Mouse (Mus musculus) left cerebral cortex, adult 11 months (tissue): ENCODE measurements around the gene Kcnip2.

Experiments
- DNase-seq: peaks from one replicate; pipeline ENCODE4 v3.0.0; 2022; ENCODE audit warnings: low spot score

The Kcnip2 gene

DNA sequence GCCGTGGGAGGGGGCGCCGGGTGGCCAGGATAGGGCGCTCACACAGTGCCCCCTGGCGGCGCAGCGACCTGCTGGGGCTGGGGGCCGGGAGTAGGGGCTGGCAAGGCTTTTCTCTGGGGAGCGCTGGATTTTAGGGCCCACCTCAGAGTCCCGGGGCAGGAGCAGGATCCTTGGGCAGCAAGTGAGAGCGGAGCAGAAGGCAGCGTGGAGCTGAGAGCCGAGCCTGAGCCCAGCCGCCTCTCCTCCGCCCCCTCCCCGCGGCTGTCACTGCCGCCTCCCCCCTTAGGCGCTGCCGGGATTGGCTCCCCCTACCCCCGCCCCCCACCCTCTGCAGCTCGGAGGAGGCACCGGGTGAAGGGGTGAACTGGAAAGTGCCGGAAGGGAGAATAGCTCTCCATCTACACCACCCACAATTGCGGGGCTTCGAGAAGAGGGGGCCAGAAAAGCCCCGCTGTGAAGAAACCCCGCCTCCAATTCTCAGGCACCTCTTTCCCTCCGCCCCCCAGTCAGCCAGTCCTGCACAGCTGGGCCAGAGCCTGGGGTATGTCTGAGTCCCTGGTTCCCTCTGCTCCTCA lies at the start of gene Kcnip2:
Gene Kcnip2 (minus strand): TSS at position 231 of the 575 bp plus-strand sequence.
- DNase-seq: no peak

GRCm38 (mm10) chr19:45855284-45855920 lies 39.5 kb upstream of the Kcnip2 start:
- DNase-seq: no peak

DNA sequence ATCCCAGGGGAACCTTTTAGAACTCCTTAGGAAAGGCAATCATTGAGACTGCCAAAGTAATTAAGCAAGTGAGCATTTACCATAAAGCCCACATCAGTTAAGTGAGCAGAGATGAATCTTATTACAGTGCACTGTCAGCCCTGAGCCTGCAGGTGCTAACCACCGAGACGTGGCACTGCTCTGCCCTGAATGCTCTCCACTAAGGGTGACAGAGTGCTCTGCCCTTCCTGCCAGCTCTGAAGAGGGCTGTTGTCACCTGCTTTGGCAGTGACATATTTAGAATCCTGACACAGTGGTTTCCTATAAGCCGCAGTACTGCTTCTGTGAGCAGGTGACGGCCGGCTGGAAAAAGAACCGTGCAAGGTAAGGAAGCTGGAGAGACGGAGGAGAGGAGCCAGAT lies 38.7 kb upstream of the Kcnip2 start:
- DNase-seq: no peak

DNA sequence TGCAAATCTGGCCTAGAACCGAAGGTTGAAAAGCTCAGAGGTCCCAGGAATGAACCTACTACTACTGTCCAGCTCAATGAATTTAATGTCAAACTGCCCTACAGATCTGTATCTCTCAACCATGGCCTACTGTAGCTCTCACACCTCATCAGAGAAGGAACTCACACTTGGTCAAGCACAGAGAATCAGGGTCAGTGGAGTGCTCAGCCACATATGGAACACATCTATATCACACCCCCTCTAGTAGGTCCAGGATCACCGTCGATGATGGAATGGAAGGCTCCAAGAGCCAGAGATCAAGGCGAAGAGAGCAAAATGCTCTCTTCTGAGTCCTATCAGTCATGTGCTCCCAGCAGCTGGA lies 31.9 kb upstream of the Kcnip2 start:
- DNase-seq: no peak

DNA sequence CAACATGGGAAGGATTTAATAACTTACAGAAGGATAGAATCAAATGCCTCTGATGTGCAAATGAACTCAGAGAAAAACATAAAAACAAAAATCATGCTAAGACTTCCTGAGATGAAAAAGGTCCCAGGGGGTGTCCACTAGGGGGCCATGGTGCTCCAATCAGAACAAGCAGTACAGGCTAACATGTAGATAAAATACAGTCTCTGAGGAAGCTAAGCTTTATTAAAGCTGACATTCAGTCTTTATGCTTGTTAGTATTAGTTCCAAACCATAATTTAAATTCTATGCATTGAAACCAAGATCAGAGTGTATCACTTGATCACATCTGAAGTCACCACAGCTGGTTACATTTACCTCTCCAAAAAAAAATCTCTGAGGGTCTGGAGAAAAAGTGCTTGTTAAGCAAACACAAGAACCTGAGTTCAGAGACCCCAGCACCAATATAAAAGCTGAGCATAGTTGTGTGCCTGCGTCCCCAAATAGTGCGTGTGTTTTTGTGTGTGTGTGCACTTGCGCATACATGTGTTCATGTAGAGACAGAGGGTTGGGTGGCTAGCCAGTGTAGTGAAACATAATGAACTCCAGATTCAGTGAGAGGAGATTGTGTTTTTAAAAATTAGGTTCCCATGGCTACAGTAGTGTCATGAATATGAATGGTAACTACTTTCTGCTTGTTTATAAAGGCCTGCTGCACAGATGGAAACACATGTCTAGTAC lies 31.3 kb upstream of the Kcnip2 start:
- no peak for DNase-seq

GRCm38 (mm10) chr19:45844209-45844608 lies 28.3 kb upstream of the Kcnip2 start:
- DNase-seq: no peak

DNA sequence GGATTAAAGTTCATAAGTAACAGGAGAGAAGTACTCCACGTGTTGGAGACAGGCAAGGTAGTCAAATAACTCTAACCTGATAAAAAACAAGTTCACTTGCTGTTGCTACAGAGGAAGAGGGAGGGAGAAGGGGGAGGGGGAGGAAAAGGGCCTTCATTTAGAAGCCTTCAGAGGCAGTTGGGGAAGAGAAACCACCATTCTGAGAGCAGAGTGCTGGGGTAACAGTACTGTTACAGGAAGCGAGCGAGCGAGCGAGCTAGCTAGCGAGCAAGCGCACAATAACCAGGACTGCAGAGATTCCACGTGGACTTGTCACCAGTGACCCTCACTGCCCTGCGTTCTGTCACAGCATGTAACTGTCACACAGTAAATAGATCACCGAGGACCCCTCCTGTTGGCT lies 27.6 kb upstream of the Kcnip2 start:
- DNase-seq: no peak

GRCm38 (mm10) chr19:45837050-45837994 lies 21.5 kb upstream of the Kcnip2 start:
- DNase-seq: no peak

DNA sequence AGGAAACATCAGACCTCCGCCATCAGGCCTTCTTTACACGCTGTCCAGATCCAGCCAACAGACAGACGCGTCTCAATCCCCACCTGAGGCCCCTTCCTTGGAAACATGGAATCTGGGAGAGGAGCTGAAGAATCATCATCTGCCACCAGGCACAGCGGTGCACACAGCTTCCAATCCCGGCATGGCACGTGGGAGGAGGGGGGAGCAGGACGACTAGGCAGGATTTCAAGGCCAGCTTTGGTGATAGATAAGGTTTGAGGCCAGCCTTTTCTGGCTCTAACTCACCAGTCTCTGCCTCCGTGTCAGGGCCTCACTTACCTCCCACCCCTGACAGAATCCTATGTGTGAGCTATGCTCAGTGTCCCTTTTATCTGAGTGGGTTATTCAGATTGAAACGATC lies 19.6 kb upstream of the Kcnip2 start:
- no peak for DNase-seq

DNA sequence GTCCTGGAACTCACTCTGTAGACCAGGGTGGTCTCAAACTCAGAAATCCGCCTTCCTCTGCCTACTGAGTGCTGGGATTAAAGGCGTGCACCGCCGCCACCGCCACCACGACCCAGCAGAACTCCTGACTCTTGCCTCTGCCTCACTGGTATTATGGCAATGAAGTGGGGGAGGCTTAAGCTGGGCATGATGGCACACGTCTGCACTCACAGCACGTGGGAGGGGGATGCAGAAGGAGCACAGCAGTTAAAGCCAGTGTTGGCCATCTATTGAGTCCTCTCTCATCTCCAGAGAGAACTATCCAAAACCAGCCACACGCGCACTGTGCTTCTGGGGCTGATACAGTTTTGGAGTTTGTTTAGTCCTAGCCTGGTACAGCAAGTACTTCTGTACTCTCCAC lies 17.8 kb upstream of the Kcnip2 start:
- no peak for DNase-seq

DNA sequence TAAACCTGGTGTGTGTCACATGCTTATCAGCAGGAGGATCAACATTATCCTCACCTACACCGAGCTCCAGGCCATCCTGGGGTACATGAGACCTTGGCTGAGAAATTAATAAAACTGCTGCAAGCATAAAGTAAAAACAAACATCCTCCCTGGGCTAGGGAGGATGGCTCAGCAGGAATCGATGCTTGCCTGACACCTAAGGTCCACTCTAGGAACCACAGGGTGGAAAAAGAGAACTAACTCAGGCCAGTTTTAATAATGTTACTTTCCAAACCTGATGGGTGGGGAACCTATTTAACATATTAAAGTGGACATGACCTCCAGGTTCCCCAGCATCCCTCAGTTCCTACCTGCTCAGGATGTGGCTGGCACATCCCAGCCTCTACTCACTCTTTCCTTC lies 14.8 kb upstream of the Kcnip2 start:
- no peak for DNase-seq

DNA sequence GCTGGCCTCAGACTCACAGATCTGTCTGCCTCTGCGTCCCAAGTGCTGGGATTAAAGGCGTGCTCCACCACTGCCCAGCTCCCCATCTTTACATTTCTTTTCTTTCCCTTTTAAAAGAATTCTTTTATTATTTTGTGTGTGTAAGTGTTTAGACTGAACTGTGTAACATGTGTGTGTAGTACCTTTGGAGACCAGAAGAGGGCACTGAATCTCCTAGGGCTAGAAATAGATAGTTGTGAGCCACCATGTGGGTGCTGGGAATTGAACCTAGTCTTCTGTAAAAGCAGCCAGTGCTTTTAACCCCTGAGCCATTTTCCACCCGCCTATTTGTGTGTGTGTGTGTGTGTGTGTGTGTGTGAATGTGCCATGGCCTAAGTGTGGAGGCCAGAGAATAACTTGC lies 11.9 kb upstream of the Kcnip2 start:
- no peak for DNase-seq

GRCm38 (mm10) chr19:45827125-45827524 lies 11.3 kb upstream of the Kcnip2 start:
- no peak for DNase-seq

GRCm38 (mm10) chr19:45826146-45826545 lies 10.3 kb upstream of the Kcnip2 start:
- DNase-seq: no peak

GRCm38 (mm10) chr19:45821832-45822231 lies 6.0 kb upstream of the Kcnip2 start:
- DNase-seq: no peak

- no peak for DNase-seq
Observed at GRCm38 (mm10) chr19:45817816-45818490, 2.1 kb upstream of the Kcnip2 start.

DNA sequence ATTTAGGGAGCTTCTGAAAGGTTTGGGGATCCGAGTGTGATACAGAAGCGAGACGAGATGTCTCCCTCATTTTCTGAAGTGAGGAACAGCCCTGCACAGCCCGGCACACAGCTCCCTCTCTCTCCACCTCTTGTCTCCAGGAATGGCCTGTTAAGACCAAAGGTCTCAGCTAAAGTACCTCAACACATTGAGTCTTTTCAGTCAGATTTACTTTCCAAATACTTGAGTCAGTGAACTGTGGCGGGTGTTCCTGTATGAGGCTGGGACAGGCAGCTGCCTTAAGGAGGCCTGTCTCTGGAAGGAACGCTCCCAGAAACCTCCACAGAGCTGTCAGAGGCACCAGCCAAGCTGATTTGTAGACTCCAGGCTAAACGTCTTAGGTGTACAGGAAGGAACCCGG lies 866 bp upstream of the Kcnip2 start:
- DNase-seq: no peak

DNA sequence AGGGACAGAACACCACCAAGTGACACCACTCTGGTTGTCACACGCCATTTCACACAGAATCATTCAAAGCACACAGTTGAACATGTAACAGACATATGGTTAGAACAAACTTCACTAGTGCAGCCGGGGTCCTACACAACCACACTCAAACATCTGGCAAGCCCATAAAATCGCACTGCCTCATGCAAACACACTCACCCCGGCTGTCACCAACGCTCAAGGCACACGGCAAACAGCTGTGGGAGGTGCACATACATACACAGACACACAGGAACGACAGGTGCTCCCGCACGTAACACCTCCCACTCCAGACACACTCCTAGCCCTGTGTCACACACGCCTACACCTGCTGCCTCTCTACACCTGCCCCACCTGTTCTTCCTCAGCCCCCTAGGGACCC lies 691 bp downstream of the Kcnip2 start:
- DNase-seq: peak; percentile 34

DNA sequence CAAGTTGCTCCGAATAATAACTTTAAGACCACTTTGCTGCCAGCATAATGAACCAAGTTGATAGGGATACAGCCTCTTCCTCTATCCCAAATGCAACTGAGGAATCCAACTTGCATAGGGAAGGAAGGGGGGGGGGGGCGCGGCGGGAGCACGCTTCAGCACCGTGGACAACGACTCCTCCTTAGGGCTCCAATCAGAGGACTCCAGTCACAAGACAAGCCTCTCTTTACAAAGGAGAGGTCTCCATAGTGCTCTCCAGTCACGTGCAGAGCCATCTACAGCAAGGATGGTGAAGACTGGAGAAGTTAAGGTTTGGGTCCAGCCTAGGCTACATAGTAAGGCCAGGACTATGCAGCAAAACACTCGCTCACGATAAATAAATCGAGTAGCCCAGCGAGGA lies 2.1 kb downstream of the Kcnip2 start:
- no peak for DNase-seq

GRCm38 (mm10) chr19:45813263-45813662 lies 2.6 kb downstream of the Kcnip2 start:
- peak; percentile 81 for DNase-seq

DNA sequence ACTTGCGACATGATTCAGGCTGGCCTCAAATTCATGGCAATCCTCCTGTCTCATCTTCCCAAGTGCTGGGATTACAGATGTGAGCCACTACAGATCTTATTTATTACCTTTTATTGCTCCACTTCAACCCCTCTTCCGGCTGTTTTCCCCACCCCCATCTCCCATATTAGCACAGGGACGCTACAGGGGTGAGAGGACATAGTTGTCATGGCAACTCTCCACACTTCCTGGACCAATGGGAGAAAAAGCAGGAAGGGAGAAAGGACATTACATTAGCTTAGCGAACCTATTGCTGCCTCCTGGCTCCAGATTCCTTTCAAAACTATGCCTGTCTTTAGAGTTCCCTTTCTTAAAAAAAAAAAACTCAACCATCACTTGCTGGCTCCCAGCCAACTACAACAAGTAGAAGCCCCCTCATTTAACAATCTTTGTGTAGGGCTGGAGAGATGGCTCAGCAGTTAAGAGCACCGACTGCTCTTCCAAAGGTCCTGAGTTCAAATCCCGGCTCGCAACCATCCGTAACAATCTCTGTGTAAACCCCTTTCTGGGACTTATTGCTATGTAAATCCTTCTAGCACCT lies 3.1 kb downstream of the Kcnip2 start:
- no peak for DNase-seq

- no peak for DNase-seq
Observed at GRCm38 (mm10) chr19:45812115-45812514, 3.7 kb downstream of the Kcnip2 start.
